Mouse (Mus musculus): ENCODE measurements at regions not wholly inside any gene's neighbourhood (a gene's known extent, or its start where the extent isn't known, plus 50 kb on each side); places are given as distances from the start of the nearest gene placed in this dataset.
"Not testable (repeated sequence)": the region's sequence is repeated elsewhere in the genome, so short reads cannot be mapped to it uniquely, and the experiment has no call there.

DNA sequence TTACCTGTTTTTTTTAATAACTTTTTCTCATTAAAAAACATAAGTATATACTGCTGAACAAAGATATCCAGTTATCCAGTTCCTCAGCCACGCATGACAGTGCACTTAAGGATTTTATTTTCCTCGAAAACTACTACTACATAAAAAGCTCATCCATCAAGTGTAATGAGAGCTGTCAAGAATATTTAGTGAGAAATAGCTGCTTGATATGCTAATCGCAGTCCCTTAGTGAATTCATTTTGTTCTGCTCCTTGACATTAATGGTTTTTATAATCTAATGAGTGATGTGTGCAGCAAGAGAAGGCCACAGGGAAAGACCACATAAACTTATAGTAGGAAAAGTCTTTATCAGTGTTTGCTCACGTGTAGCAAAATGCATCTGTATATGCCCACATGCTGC lies 754.0 kb upstream of the Slc39a10 start:
- in situ Hi-C loops (cut with MboI; ENCODE audit: unreplicated experiment in 2 of 2): no loop called here

DNA sequence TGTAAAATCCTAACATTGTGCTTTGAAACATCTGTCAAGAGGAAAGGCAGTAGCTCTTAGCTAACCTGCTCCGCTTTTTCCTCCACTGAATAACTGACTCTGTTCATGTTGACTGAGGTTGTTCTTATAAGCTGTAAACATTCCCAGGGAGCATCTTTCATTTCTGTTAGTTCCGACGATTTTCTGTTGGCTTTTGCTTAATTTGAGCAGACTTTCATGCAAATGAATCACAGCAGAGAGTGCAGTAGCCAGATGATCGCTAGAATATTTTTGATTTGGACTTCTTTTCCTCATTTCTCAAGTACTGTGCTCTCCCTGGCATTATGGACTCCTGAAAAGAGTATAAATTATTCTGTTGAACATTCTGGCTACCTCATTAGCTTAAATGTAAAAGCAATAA lies 713.9 kb upstream of the Slc39a10 start:
- in situ Hi-C loops (cut with MboI; ENCODE audit: unreplicated experiment in 2 of 2): no loop called here

DNA sequence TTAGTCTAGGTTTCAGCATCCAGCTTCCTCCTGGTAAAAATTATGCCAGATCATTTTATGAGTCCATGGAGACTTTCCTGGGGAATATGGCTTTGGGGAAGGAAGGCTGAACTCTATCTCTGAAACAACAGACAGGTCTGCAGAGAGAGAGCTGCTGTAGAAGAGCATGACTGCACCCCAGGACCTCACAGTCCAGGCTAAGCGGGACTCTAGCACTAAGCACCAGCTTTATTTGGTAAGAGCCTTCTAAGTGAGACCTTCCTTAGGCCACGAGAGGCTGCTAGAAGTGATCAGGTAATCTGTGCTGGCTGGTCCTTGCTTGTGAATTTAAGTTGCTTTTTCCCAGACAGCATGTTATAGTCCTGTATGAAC lies 711.3 kb upstream of the Slc39a10 start:
- in situ Hi-C loops (cut with MboI; ENCODE audit: unreplicated experiment in 2 of 2): no loop called here

DNA sequence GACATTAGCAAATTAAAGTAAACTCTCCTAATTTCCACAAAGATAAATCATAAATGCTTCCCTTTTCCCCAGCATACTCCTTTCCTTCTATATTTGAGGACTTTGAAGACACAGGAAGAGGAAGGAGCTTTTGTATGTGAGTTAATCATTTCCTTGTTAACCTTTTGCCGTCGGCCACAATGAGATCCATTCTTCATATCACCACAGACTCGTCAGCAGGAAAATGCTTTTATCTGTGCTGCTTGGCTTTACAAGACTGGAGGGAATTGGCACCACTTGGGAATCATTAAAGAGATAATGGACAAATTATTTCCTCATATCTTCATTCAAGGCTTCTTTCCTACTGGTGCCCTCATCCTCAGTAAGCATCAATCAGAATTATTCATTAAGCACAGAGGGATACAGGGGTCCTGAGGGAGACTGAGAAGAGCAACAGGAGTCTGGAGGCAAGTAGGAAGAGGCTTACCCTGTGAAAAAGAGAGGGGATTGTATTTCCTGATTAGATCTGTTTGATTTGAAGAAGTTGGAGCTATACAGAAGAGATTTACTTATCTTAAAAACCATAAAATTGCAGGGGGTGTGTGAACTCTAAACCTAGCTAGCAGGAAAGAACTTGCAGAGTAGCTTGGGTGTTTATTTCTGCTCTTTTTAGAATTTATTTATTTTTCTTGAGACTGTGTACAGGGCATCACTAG lies 710.8 kb upstream of the Slc39a10 start:
- in situ Hi-C loops (cut with MboI; ENCODE audit: unreplicated experiment in 2 of 2): no loop called here

DNA sequence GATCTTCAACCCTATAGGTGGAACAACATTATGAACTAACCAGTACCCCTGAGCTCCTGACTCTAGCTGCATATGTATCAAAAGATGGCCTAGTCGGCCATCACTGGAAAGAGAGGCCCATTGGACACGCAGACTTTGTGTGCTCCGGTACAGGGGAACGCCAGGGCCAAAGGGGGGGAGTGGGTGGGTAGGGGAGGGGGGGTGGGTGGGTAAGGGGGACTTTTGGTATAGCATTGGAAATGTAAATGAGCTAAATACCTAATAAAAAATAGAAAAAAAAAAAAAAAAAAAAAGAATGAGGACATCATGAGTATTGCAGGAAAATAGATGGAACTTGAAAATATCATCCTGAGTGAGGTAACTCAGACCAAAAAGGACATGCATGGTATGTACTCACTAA lies 701.0 kb upstream of the Slc39a10 start:
- in situ Hi-C loops (cut with MboI; ENCODE audit: unreplicated experiment in 2 of 2): not testable (repeated sequence)

DNA sequence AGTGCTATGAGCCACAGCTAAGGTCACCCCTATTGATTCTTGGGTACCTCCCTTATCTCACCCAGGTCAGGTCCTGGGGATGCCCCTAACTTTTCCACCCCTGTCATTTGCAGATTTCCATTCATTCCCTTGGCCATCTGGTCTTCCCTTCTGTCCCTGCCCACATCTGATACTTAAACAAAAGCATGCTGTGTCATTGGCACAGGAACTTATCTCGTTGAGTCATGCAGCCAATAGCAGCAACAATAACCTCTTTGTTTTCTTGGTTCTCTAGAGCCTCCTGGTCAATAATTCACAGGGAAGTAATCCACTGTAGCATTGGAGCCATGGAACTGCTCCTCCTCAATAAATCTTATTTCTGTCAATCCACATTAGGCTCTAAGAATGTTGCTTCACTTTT lies 653.0 kb upstream of the Slc39a10 start:
- in situ Hi-C loops (cut with MboI; ENCODE audit: unreplicated experiment in 2 of 2): no loop called here

DNA sequence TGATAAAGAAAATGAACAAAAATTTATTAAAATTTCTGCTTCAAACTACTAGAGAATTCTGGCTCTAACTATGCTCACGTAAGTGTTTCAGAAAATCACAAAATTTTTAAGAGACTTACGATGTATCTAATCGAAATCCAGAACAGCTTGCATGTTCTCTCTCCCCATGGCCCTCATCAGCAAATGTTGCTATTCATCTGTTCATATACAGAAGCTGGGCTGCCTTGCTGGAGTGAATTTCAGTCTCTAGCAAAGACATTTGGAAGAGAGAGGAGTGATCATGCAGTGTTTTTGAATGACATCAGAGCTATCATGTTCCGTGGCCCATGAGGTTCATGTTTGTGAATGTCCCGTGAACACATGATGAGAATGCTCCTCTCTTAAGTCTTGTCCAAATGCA lies 618.8 kb upstream of the Slc39a10 start:
- in situ Hi-C loops (cut with MboI; ENCODE audit: unreplicated experiment in 2 of 2): no loop called here

DNA sequence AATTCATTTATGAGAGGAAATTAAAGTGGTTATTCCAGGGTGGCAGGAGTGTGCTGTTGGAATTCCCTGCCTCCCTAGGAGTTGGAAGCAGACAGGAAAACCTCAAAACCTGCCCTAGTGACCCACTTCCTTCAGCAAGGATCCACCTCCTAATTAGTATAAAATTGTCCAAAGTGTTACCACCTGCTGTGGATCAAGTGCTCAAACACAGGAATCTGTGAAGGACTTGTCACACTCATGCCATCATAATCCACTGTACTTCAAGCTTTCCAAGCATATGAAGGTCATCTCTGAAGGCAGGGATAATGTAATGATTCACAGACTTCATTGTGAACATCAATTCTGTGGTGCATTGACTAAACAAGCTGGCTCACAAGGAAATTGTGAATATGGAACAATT lies 615.1 kb upstream of the Slc39a10 start:
- in situ Hi-C loops (cut with MboI; ENCODE audit: unreplicated experiment in 2 of 2): no loop called here

DNA sequence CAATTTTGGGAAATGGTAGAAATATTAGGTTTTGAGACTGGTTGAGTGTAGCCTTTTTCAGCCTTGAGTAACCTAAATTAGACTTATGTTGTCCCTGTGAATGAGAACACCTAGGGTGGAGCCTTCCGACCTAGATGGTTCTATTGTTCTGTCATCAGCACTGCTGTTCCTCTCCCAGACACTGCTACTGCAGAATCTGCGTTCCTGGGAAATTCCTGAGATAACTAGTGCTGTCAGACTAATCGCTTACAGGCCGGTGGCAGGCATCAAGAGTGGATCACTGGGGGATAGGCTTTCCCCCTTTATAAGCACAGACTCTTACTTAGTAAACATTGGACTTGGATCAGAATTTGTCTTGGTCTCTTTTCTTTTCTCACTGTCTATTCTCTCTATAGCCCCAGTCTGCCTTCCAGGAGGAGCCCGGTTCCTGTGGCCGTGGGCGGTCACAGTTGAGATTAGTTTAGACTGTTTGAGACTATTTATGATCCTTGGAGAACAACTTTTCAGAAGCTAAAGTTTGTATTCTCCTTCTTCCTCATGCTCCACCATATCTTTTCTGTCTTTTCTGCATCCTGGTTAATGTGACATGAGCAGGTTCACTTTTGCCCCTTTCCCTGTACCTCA lies 596.0 kb upstream of the Slc39a10 start:
- in situ Hi-C loops (cut with MboI; ENCODE audit: unreplicated experiment in 2 of 2): no loop called here

DNA sequence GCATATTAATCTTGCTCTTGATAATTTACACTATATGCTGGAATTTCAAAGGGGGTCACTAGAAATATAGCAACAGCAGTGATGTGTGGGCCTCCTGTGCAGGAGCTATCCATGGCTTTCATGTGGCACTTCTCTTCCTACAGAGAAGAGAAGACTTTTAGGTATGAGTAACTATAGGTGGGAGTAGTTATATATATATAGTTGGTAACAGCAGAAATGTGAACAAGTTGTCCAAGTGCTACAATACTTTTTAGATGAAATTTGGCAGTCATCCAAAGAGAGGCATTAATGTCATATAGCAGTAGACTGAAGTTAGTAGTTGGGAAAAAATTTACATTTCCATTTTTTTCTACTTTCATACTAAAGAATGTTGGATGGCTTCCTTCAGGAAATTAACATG lies 593.4 kb upstream of the Slc39a10 start:
- in situ Hi-C loops (cut with MboI; ENCODE audit: unreplicated experiment in 2 of 2): no loop called here

DNA sequence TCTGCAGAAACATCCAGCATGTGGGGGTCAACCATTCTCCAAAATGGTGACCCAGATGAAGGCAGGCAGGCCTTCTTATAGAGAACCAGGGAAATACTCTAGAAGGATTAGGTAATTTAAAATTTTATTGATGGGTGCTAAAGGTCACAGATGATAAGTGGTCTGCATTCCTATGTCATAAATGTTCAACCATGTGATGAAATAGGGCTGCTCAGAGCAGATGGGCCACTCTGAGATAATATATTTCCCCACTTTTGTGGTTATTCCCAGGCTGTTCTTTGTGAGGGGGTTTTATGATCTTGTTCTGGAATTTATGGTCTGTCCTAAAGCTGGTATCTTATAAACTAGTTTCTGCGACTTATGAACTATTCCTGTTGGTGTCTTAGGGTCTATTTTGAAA lies 586.4 kb upstream of the Slc39a10 start:
- in situ Hi-C loops (cut with MboI; ENCODE audit: unreplicated experiment in 2 of 2): no loop called here

DNA sequence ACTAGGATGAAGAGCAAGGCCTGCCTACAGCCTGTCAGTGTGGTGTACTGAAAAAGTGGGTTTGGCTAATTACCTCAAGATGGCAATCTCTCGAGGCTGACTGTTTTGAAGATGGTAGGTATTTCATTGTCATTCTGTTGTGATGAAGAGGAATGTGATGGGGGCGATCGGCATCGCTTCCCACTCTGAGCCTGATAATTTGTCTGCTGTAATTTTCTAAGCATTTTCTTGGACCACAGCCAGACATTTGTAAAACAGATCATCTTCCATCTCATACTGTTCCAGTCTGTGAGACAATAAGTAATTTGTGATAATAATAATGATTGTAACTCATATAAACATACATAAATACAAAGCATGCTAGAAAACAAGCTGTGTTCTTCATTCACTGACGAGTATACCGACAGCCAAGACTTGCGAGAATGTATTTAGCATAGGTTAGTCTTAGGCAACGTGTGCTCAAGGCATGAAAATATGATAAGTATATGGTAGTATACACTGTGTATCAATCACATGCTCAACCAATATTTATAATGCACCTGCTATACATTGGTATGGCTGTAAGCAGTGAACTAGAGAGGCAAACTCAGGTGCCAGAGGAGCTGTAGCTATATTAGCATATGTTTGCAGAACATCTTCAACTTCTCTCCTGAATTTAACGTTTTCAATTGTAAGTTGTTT lies 574.1 kb upstream of the Slc39a10 start:
- in situ Hi-C loops (cut with MboI; ENCODE audit: unreplicated experiment in 2 of 2): no loop called here

DNA sequence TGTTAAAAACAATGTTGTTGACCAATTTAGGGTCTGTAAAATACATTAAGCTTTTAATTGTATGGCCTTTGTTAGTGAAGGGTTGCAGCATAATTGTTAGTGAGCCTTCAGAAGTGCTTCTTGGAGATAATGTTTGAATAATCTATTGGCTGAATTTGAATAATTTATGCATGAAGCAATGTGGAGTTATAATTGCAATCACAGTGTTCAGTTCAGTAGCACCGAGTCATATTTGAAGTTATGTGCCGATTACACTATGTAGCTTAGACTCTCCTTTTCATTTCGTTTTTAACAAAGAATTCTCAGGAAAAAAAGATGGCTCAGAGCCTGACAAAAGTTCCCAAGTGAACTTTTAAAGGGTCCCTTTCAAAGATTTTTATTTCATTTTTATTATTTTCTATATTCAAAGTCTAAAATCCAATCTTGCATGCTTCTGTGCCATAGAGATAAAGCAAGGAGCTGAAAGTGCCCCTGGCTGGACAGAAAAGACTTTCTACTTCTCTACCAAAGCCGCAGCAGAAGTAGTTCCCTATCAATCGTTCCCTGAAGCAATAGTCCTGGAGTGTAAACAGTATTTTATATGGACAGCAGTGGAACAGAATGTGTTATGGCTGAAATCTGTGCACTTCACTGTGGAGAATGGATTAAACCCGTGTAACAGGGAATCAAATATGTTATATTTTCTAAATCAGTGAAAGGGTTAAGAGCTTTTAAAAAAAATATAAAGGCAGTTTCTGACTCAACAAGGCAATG lies 556.3 kb upstream of the Slc39a10 start:
- in situ Hi-C loops (cut with MboI; ENCODE audit: unreplicated experiment in 2 of 2): no loop called here

DNA sequence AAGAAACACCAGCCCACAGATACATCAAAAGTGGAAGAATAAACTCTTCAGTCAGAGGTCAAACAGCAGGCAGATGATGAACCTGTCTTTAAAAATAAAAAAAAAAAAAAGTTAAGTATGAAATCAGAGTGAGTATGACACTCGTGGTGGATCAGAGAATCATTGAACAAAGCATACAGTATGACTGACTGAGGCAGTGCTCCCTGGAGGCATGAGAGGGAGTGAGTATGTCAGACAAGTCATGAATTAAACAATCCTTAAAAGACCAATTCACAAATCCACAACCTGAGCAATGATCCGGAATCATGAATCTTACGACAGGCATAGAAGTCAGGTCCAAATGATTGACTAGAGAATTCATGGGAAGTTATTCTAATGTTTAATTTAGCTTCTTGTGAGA lies 555.4 kb upstream of the Slc39a10 start:
- in situ Hi-C loops (cut with MboI; ENCODE audit: unreplicated experiment in 2 of 2): no loop called here

DNA sequence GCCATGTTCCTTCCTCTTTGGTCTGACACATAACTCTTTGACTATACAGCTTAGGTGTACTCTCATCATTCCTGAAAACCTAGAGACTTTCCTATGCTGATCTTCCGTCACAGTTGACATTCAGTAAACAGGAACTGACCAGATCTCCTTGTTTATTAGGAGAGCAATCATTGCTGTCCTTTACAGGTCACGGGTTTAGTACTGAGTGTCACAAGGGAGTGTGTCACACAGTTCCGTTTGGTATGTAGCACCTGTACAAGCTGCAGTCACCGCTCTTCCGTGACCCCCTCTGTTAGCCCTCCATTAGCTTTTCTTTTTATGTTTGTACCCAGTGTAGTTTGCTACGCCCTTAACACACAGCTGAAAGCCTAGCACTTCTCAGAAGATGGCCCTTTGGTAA lies 553.4 kb upstream of the Slc39a10 start:
- in situ Hi-C loops (cut with MboI; ENCODE audit: unreplicated experiment in 2 of 2): no loop called here

DNA sequence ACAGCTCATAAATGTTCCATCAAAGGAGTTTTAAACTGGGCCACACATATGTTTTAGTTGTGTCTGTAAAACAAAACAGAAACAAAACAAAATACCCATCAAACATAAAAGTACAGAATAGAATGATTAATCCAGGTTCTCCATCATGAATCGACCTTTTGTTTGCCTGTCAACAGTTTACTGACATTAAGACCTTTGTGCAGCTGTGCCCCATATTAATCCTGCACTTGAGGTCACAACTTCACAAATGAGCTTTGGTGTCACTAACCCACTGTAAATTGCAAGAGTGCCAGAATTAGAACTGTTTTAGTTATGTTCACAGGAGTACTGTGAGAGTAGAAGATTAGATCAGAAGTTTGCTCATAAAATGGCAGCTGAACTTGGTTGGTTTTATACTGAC lies 540.2 kb upstream of the Slc39a10 start:
- in situ Hi-C loops (cut with MboI; ENCODE audit: unreplicated experiment in 2 of 2): no loop called here

DNA sequence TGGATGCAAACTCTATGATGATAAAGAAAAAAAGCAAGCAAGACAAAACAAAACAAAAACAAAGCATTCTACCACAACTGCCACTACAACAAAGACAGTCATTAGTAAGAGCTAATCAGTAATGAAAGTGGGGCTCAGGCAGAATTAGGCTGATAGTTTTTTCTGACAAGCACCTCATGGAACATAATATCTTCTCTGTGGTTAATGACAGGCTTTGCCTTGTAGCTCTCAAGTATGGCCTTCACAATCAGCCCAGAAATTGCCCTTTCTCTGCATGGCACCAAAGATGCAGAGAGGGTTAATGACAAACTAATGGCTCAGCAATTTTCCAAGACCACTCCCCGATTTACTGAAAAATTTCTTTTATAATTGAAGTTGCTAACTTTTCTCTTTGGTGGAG lies 512.5 kb upstream of the Slc39a10 start:
- in situ Hi-C loops (cut with MboI; ENCODE audit: unreplicated experiment in 2 of 2): no loop called here

DNA sequence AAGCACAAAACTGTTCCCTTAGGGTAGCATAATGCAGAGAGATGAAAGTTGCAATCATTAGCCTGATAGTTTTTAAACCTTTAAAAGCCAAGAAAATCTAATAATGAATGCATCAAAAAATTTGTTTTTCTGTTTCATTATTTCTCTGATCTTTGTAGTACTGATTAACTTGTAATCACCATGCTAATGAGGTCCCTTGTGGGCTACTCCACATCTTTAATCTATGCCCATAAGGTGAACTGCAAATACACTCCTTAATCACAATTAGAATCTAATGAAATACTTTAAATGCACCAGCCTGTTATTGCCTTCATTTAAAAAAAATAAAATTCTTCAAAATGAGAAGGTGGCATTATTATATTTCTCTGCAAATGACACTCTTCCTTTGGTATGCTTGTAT lies 493.9 kb upstream of the Slc39a10 start:
- in situ Hi-C loops (cut with MboI; ENCODE audit: unreplicated experiment in 2 of 2): no loop called here

DNA sequence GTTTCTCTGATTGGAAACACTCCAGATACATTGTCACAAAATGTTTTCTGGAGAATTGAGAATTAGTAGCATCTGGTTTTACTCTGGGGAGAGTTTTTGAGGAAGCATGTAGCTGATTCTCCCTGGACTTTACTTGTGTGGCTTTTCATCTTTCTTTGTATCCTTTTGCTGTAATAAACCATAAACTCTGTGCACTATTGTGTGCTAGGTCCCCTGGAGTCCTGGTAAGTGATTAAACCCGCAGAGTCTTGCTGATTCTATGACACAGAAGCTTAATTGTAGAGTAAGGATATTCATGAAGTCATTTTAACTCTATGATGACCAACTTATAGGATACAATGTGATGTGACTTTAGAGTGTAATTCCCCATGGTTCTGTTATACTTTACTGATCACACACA lies 486.1 kb upstream of the Slc39a10 start:
- in situ Hi-C loops (cut with MboI; ENCODE audit: unreplicated experiment in 2 of 2): no loop called here

DNA sequence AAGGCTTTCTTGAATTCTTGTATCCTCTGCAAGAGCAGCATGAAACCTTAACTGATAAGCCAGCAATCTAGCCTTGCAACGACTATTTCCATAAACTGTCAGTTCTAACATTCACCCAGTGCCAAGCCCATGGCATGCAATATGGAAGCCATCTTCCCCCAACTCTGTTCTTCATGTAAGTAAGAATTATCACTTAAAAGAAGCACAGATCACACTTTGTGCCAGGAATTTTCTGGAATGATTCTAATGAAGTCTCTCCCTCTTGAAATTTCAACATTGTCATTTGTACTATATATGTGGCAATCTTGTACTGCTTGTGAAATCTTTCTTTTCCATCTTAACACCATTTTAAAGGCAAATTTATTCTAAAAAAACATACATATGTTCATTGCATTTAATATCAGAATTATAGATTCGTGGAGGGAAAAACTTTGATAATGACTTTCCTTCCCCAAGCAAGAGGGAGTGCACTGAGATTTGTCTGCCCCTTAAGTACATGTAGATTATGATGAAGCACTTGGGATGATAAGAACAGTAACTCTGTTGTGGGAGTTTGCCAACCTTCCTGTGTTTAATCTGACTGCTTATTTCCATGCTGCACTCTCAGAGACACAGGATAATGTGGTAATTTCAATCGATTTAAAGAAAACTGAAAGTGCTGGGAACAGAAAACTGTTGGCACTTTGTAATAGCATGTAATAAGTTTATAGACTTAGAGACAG lies 447.2 kb upstream of the Slc39a10 start:
- in situ Hi-C loops (cut with MboI; ENCODE audit: unreplicated experiment in 2 of 2): no loop called here

DNA sequence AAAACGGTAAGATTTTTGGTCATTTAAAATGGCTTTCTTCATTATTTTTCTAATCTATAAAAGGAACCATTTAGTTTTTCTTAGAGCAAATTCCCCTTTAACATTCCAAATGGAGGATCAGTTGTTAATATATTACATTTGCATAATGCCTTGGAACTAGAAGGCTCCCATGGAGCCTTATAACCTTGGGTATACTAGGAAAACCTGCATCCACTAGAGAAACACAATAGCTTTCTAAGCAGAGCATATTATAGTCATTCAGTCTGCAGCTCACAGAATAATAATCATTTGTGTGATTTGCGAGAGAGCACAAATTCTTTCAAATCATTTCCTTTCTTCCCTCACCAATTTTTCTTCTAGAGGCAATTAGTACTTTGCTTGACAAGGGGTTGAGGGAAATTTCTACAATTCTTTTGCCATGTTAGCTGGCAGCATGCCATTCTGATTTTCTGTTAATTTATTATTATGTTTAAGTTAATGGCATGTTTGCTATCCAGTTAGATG lies 418.0 kb upstream of the Slc39a10 start:
- in situ Hi-C loops (cut with MboI; ENCODE audit: unreplicated experiment in 2 of 2): no loop called here
